ENCODE assay signal across 8 mouse cellular contexts in the genomic region with DNA sequence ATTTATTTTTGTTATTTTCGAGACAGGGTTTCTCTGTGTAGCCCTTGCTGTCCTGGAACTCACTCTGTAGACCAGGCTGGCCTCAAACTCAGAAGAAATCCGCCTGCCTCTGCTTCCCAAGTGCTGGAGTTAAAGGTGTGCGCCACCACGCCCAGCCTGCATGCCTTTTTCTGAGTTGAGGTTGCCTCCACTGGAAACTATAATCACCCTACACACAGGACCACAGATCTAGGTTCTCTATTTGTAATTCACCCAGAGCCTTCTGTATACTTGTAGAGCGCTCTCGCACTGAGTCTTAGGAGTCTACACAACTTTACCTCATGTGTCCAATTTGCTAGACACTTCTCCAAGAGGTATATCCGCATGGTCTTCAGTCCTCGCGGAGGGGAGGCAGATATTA. TPM values are rescaled to one million over a fixed set of nuclear protein-coding genes. Genes with fewer than 3 reads are reported as not detected.
DNase-seq lines count a peak whose midpoint lies in the region; ATAC-seq and TF ChIP-seq lines count a peak whose summit lies in the region.

No protein-coding gene starts in this region.

- H3K27ac ChIP-seq in heart, embryonic 15.5 days, result peak overlapping the region; percentile 59
- H3K27ac ChIP-seq in bone marrow macrophage, adult 2 months (ENCODE audit: insufficient read depth, low read depth, low read length), result no peak overlapping the region
- no peak overlapping the region for H3K27ac ChIP-seq in hindbrain, embryonic 16.5 days (ENCODE audit: low read depth, low read length)
- H3K27ac ChIP-seq in midbrain, embryonic 12.5 days (replicated peaks), result no peak overlapping the region

- H3K9me3 ChIP-seq in heart, embryonic 15.5 days (replicated peaks), result no peaks in the 10 kb centered on the region
- H3K9me3 ChIP-seq in hindbrain, embryonic 16.5 days (ENCODE audit: control insufficient read depth, low read length), result no peaks in the 10 kb centered on the region
- H3K9me3 ChIP-seq in midbrain, embryonic 12.5 days, result no peaks in the 10 kb centered on the region

- peak overlapping the region; percentile 78 for H3K9ac ChIP-seq in heart, embryonic 15.5 days
- H3K9ac ChIP-seq in hindbrain, embryonic 16.5 days (ENCODE audit: low read depth, low read length), result peak overlapping the region; percentile 89
- peak overlapping the region; percentile 80 for H3K9ac ChIP-seq in midbrain, embryonic 12.5 days (replicated peaks)

- H3K4me1 ChIP-seq in heart, embryonic 15.5 days (replicated peaks), result peaks cover 15% of the 10 kb centered on the region
- peaks cover 6% of the 10 kb centered on the region for H3K4me1 ChIP-seq in bone marrow macrophage, adult 2 months (ENCODE audit: control insufficient read depth, insufficient read depth, low read length)
- peaks cover 14% of the 10 kb centered on the region for H3K4me1 ChIP-seq in hindbrain, embryonic 16.5 days (ENCODE audit: control insufficient read depth, insufficient read depth, low read depth, low read length)
- H3K4me1 ChIP-seq in midbrain, embryonic 12.5 days, result peaks cover 17% of the 10 kb centered on the region

- no peak for TF ChIP-seq POLR2A in bone marrow macrophage, adult 2 months (IDR thresholded peaks at IDR 0.05; ENCODE audit: borderline replicate concordance, low read depth, low read length)

- peak overlapping the region; percentile 71 for H3K4me3 ChIP-seq in heart, embryonic 15.5 days
- peak overlapping the region; percentile 88 for H3K4me3 ChIP-seq in bone marrow macrophage, adult 2 months (ENCODE audit: insufficient read depth, low read length)
- H3K4me3 ChIP-seq in hindbrain, embryonic 16.5 days (ENCODE audit: low read length), result peak overlapping the region; percentile 90
- peak overlapping the region; percentile 70 for H3K4me3 ChIP-seq in midbrain, embryonic 12.5 days

- no peak for TF ChIP-seq CTCF in bone marrow macrophage, adult 2 months (IDR thresholded peaks at IDR 0.05; ENCODE audit: low read depth, low read length)

- H3K27me3 ChIP-seq in heart, embryonic 15.5 days, result no peaks in the 10 kb centered on the region
- H3K27me3 ChIP-seq in hindbrain, embryonic 16.5 days (replicated peaks; ENCODE audit: control insufficient read depth, insufficient read depth, low read length), result no peaks in the 10 kb centered on the region
- 0 out of 2 replicates have a peak, but pooled peaks cover 4% of the 10 kb centered on the region for H3K27me3 ChIP-seq in midbrain, embryonic 12.5 days

- 20% methylated on average over 9 of the region's 9 CpGs for WGBS in heart, embryonic 15.5 days
- WGBS in hindbrain, embryonic 16.5 days, result 37% methylated on average over 9 of the region's 9 CpGs
- whole genome bisulfite sequencing in midbrain, embryonic 12.5 days, result 30% methylated on average over 9 of the region's 9 CpGs

- intact Hi-C loops in heart, postnatal 10 days (cut with DNase I), result loop anchor here (5.0 kb wide), 1 partner anchor 322 kb away; no protein-coding TSS in a partner anchor

- 0 out of 2 replicates have a peak, but pooled peaks have one; percentile 9 for ATAC-seq in heart, embryonic 15.5 days (replicated peaks; ENCODE audit: insufficient number of reproducible peaks, insufficient read depth, low FRiP score, low read depth)
- ATAC-seq in hindbrain, embryonic 16.5 days, result no peak
- ATAC-seq in midbrain, embryonic 12.5 days (ENCODE audit: low FRiP score, low read depth), result no peak
- no peak for ATAC-seq in inflammation-experienced regulatory T-cells, adult 6 months

- H3K4me2 ChIP-seq in heart, embryonic 15.5 days, result peak overlapping the region; percentile 70
- peak overlapping the region; percentile 80 for H3K4me2 ChIP-seq in hindbrain, embryonic 16.5 days (ENCODE audit: low read length)
- peak overlapping the region; percentile 79 for H3K4me2 ChIP-seq in midbrain, embryonic 12.5 days (replicated peaks)

- H3K36me3 ChIP-seq in heart, embryonic 15.5 days, result peaks cover 25% of the 10 kb centered on the region
- H3K36me3 ChIP-seq in hindbrain, embryonic 16.5 days (ENCODE audit: control insufficient read depth, insufficient read depth, low read length), result peaks cover 21% of the 10 kb centered on the region; the same call in 1 of the 2 replicates
- peaks cover 32% of the 10 kb centered on the region for H3K36me3 ChIP-seq in midbrain, embryonic 12.5 days

- DNase-seq in heart, postnatal 10 days, result no peak
- DNase-seq in thymus, postnatal 14 days, result no peak
- no peak for DNase-seq in c-Kit-positive CD71-positive TER-119-positive erythroid progenitor cells, embryonic 14.5 days (ENCODE audit: low spot score)

RNA-seq across cellular contexts. Expression of a gene that starts 0.7 kb away (rescaled TPM):
- polyA plus RNA-seq in heart, embryonic 15.5 days (2015; fragmentation: Nextera tagmentation; extraction: Ambion mirVana), result 44.4 and 50.2 TPM in 2 replicates
- total RNA-seq in heart, postnatal 10 days (2021), result 10 to 100 TPM; 23.3 to 26.1 TPM
- polyA plus RNA-seq in bone marrow macrophage, adult 2 months (2012; ENCODE audit: insufficient read depth, insufficient read length, missing spikeins), result 11.0 and 11.3 TPM in 2 replicates
- 64.2 and 65.2 TPM in 2 replicates for polyA plus RNA-seq in hindbrain, embryonic 16.5 days (2015; fragmentation: Nextera tagmentation; extraction: Ambion mirVana)
- polyA plus RNA-seq in midbrain, embryonic 12.5 days (2016; fragmentation: Nextera tagmentation; extraction: Ambion mirVana), result 72.8 and 80.7 TPM in 2 replicates
- 10 to 100 TPM; 46.3 to 77.0 (median 59.8) TPM for polyA plus RNA-seq in inflammation-experienced regulatory T-cells, adult 6 months (2017; shearing (Covaris generic))

RNA-seq across cellular contexts. Expression of a gene that starts 12.0 kb away (rescaled TPM):
- polyA plus RNA-seq in heart, embryonic 15.5 days (2015; fragmentation: Nextera tagmentation; extraction: Ambion mirVana), result 27.5 and 40.4 TPM in 2 replicates
- total RNA-seq in heart, postnatal 10 days (2021), result 10 to 100 TPM; 27.2 to 30.1 TPM
- polyA plus RNA-seq in bone marrow macrophage, adult 2 months (2012; ENCODE audit: insufficient read depth, insufficient read length, missing spikeins), result 64.7 and 68.1 TPM in 2 replicates
- 32.6 and 39.5 TPM in 2 replicates for polyA plus RNA-seq in hindbrain, embryonic 16.5 days (2015; fragmentation: Nextera tagmentation; extraction: Ambion mirVana)
- polyA plus RNA-seq in midbrain, embryonic 12.5 days (2016; fragmentation: Nextera tagmentation; extraction: Ambion mirVana), result 61.9 and 81.2 TPM in 2 replicates
- 100 to 1,000 TPM in 2 of 3 experiments, 10 to 100 TPM in 1; 95.1 to 126 (median 115) TPM for polyA plus RNA-seq in inflammation-experienced regulatory T-cells, adult 6 months (2017; shearing (Covaris generic))

RNA-seq across cellular contexts. Expression of a gene that starts 21.2 kb away (rescaled TPM):
- polyA plus RNA-seq in heart, embryonic 15.5 days (2015; fragmentation: Nextera tagmentation; extraction: Ambion mirVana), result 10.7 and 28.0 TPM in 2 replicates
- total RNA-seq in heart, postnatal 10 days (2021), result 10 to 100 TPM; 14.8 to 17.0 TPM
- 18.3 and 20.6 TPM in 2 replicates for polyA plus RNA-seq in bone marrow macrophage, adult 2 months (2012; ENCODE audit: insufficient read depth, insufficient read length, missing spikeins)
- polyA plus RNA-seq in hindbrain, embryonic 16.5 days (2015; fragmentation: Nextera tagmentation; extraction: Ambion mirVana), result 13.3 and 15.1 TPM in 2 replicates
- polyA plus RNA-seq in midbrain, embryonic 12.5 days (2016; fragmentation: Nextera tagmentation; extraction: Ambion mirVana), result 5.2 and 5.6 TPM in 2 replicates
- 1 to 10 TPM in 1 of 3 experiments, under 1 TPM in 2; 0.50 to 5.3 (median 0.94) TPM for polyA plus RNA-seq in inflammation-experienced regulatory T-cells, adult 6 months (2017; shearing (Covaris generic))
